Mouse (Mus musculus) MEL (cell line): ENCODE measurements at regions not wholly inside any gene's neighbourhood (a gene's known extent, or its start where the extent isn't known, plus 50 kb on each side); places are given as distances from the start of the nearest gene placed in this dataset.

ENCODE experiments used
- CTCF ChIP-seq, 3 experiments: IDR thresholded peaks in 2 of 3; conservative IDR thresholded peaks in 1 of 3; 2 replicates each; pipeline ENCODE4 v1.5.1; 2011 to 2012; ENCODE audit warnings: low read length in 3 of 3, low read depth in 2 of 3, mild to moderate bottlenecking in 2 of 3, improper control_type of control experiment in 1 of 3, inconsistent platforms in 1 of 3, mixed read lengths in 1 of 3, moderate library complexity in 1 of 3; ENCODE audit not compliant: control insufficient read depth in 1 of 3, insufficient read depth in 1 of 3, poor library complexity in 1 of 3, severe bottlenecking in 1 of 3
- E2F4 ChIP-seq: IDR thresholded peaks from 2 replicates; pipeline ENCODE4 v1.6.1; 2011; ENCODE audit warnings: low read depth, low read length, improper control_type of control experiment, borderline replicate concordance
- GATA1 ChIP-seq: IDR thresholded peaks from 2 replicates; pipeline ENCODE4 v1.6.1; 2011; ENCODE audit warnings: low read depth, low read length, improper control_type of control experiment
- POLR2AphosphoS2 ChIP-seq: IDR thresholded peaks from 2 replicates; pipeline ENCODE4 v1.6.1; 2011; ENCODE audit warnings: low read length, improper control_type of control experiment
- RAD21 ChIP-seq: IDR thresholded peaks from 2 replicates; pipeline ENCODE4 v1.6.1; 2011; ENCODE audit warnings: mild to moderate bottlenecking, low read depth, low read length, improper control_type of control experiment

DNA sequence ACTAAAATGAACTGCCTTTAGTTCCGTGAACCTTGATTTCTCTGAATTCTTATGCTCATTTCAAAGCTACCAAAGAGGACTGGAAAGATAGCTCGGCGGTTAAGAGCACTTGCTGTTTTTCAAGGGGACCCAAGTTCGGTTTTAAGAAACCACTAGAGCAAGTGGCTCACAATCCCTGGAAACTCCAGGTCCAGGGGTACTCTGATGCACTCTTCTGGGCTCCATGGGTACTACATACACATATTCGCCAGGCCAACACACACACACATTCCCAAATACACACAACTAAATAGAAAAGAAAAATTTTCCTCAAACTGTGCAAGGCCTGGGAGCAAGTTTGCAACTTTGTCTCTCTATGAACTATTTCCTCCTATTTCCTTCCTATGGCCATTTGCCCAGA lies 498.9 kb upstream of the Castor2 start:
- no peak for TF ChIP-seq POLR2AphosphoS2
- no peak for TF ChIP-seq E2F4
- no peak for TF ChIP-seq RAD21
- no peak for TF ChIP-seq CTCF (IDR thresholded peaks at IDR 0.05 in 2 of 3, conservative IDR thresholded peaks at IDR 0.05 in 1 of 3; ENCODE audit: control insufficient read depth in 1 of 3, insufficient read depth in 1 of 3, low read depth in 2 of 3, low read length in 3 of 3, poor library complexity in 1 of 3, severe bottlenecking in 1 of 3)
- no peak for TF ChIP-seq GATA1
